Comparison of ENCODE assay signal across 8 mouse cellular contexts in genomic region chr3:87525837-87526570, GRCm38 (mm10). TPM values are rescaled to one million over a fixed set of nuclear protein-coding genes. Genes with fewer than 3 reads are reported as not detected.
DNase-seq lines count a peak whose midpoint lies in the region; ATAC-seq and TF ChIP-seq lines count a peak whose summit lies in the region.

No protein-coding gene starts in this region.

- H3K9me3 ChIP-seq in heart, embryonic 10.5 days = no peaks in the 10 kb centered on the region
- H3K9me3 ChIP-seq in heart, embryonic 16.5 days (replicated peaks; ENCODE audit: control insufficient read depth, low read length) = no peaks in the 10 kb centered on the region
- H3K9me3 ChIP-seq in limb, embryonic 12.5 days = no peaks in the 10 kb centered on the region
- H3K9me3 ChIP-seq in midbrain, embryonic 14.5 days (ENCODE audit: control insufficient read depth, low read length) = no peaks in the 10 kb centered on the region

- H3K27me3 ChIP-seq in heart, embryonic 10.5 days (ENCODE audit: insufficient read depth, poor library complexity, severe bottlenecking) = no peaks in the 10 kb centered on the region
- H3K27me3 ChIP-seq in heart, embryonic 16.5 days (ENCODE audit: control insufficient read depth, insufficient read depth, low read length) = no peaks in the 10 kb centered on the region
- H3K27me3 ChIP-seq in limb, embryonic 12.5 days = no peaks in the 10 kb centered on the region; the same call in 1 of the 2 replicates
- no peaks in the 10 kb centered on the region for H3K27me3 ChIP-seq in midbrain, embryonic 14.5 days (ENCODE audit: control insufficient read depth, insufficient read depth, low read length)

- H3K36me3 ChIP-seq in heart, embryonic 10.5 days = peaks cover 38% of the 10 kb centered on the region
- H3K36me3 ChIP-seq in heart, embryonic 16.5 days (ENCODE audit: control insufficient read depth, insufficient read depth) = peaks cover 29% of the 10 kb centered on the region
- H3K36me3 ChIP-seq in limb, embryonic 12.5 days = peaks cover 38% of the 10 kb centered on the region
- H3K36me3 ChIP-seq in midbrain, embryonic 14.5 days (ENCODE audit: control insufficient read depth, insufficient read depth, low read length) = peaks cover 36% of the 10 kb centered on the region

- peak overlapping the region; percentile 87 for H3K4me2 ChIP-seq in heart, embryonic 16.5 days (ENCODE audit: low read depth, low read length)
- H3K4me2 ChIP-seq in limb, embryonic 12.5 days = peak overlapping the region; percentile 86
- H3K4me2 ChIP-seq in midbrain, embryonic 14.5 days (ENCODE audit: low read length) = peak overlapping the region; percentile 90

- H3K27ac ChIP-seq in heart, embryonic 10.5 days = peak overlapping the region; percentile 99
- H3K27ac ChIP-seq in bone marrow, adult 2 months (ENCODE audit: control insufficient read depth, insufficient read depth, low read depth, low read length, poor library complexity) = peak overlapping the region; percentile 88
- peak overlapping the region; percentile 95 for H3K27ac ChIP-seq in heart, embryonic 16.5 days (ENCODE audit: low read length)
- H3K27ac ChIP-seq in limb, embryonic 12.5 days = peak overlapping the region; percentile 81
- peak overlapping the region; percentile 81 for H3K27ac ChIP-seq in midbrain, embryonic 14.5 days (replicated peaks; ENCODE audit: low read depth, low read length)

- H3K9ac ChIP-seq in heart, embryonic 16.5 days (ENCODE audit: low read length) = peak overlapping the region; percentile 100
- peak overlapping the region; percentile 98 for H3K9ac ChIP-seq in limb, embryonic 12.5 days (replicated peaks)
- H3K9ac ChIP-seq in midbrain, embryonic 14.5 days (replicated peaks; ENCODE audit: low read length) = peak overlapping the region; percentile 99

- DNase-seq in heart, embryonic 10.5 days (ENCODE audit: low spot score) = no peak
- no peak for DNase-seq in heart, adult 8-10 months (ENCODE audit: low spot score)
- DNase-seq in midbrain, embryonic 14.5 days = no peak
- no peak for DNase-seq in urinary bladder, postnatal 4 days (ENCODE audit: low spot score in 2 of 2)

- H3K4me1 ChIP-seq in heart, embryonic 10.5 days = peaks cover 30% of the 10 kb centered on the region
- H3K4me1 ChIP-seq in bone marrow, adult 2 months (ENCODE audit: control insufficient read depth, insufficient read depth, low read length) = no peaks in the 10 kb centered on the region; the same call in 1 of the 2 replicates
- peaks cover 32% of the 10 kb centered on the region for H3K4me1 ChIP-seq in heart, embryonic 16.5 days (ENCODE audit: control insufficient read depth, insufficient read depth, low read length)
- peaks cover 11% of the 10 kb centered on the region for H3K4me1 ChIP-seq in limb, embryonic 12.5 days (replicated peaks)
- H3K4me1 ChIP-seq in midbrain, embryonic 14.5 days (ENCODE audit: control insufficient read depth, insufficient read depth, low read length) = peaks cover 16% of the 10 kb centered on the region

- WGBS in heart, embryonic 10.5 days = 9% methylated on average over 27 of the region's 27 CpGs
- 3% methylated on average over 27 of the region's 27 CpGs for WGBS in bone marrow, adult 2 months
- 5% methylated on average over 27 of the region's 27 CpGs for WGBS in heart, embryonic 16.5 days
- WGBS in limb, embryonic 12.5 days = 4% methylated on average over 27 of the region's 27 CpGs
- WGBS in midbrain, embryonic 14.5 days = 7% methylated on average over 27 of the region's 27 CpGs

- no peak for TF ChIP-seq CTCF in bone marrow, adult 2 months (IDR thresholded peaks at IDR 0.05; ENCODE audit: control insufficient read depth, insufficient read depth, low read length)

- peak overlapping the region; percentile 100 for H3K4me3 ChIP-seq in heart, embryonic 10.5 days
- H3K4me3 ChIP-seq in bone marrow, adult 2 months (replicated peaks; ENCODE audit: control insufficient read depth, low read depth, low read length) = peak overlapping the region; percentile 69
- peak overlapping the region; percentile 97 for H3K4me3 ChIP-seq in heart, embryonic 16.5 days (ENCODE audit: low read length)
- H3K4me3 ChIP-seq in limb, embryonic 12.5 days (replicated peaks) = peak overlapping the region; percentile 97
- H3K4me3 ChIP-seq in midbrain, embryonic 14.5 days (replicated peaks; ENCODE audit: low read depth, low read length) = peak overlapping the region; percentile 98

- no peak for TF ChIP-seq POLR2A in bone marrow, adult 2 months (IDR thresholded peaks at IDR 0.05; ENCODE audit: borderline replicate concordance, control insufficient read depth, low read depth, low read length)

- peak; percentile 28 for ATAC-seq in heart, embryonic 16.5 days (replicated peaks; ENCODE audit: extremely low read depth, insufficient read depth, low FRiP score)
- peak; percentile 63 for ATAC-seq in limb, embryonic 12.5 days (ENCODE audit: insufficient number of reproducible peaks, insufficient read depth, low FRiP score, low TSS enrichment, low read depth)
- peak; percentile 62 for ATAC-seq in midbrain, embryonic 14.5 days (ENCODE audit: low FRiP score, low TSS enrichment)
- ATAC-seq in megakaryocyte progenitor cell, adult 5-6 weeks (replicated peaks; ENCODE audit: poor library complexity) = no peak

RNA-seq across cellular contexts. Expression of gene Etv3, which starts 0.8 kb away (rescaled TPM):
- polyA plus RNA-seq in heart, embryonic 10.5 days (2016; fragmentation: Nextera tagmentation; extraction: Ambion mirVana) = 11.7 and 13.1 TPM in 2 replicates
- 10 to 100 TPM; 16.8 to 20.4 (median 18.6) TPM for total RNA-seq in heart, adult 8-10 months (2022)
- 4.2 and 6.1 TPM in 2 replicates for polyA plus RNA-seq in bone marrow, adult 2 months (2011; ENCODE audit: insufficient read depth, insufficient read length, low replicate concordance, missing spikeins)
- polyA plus RNA-seq in heart, embryonic 16.5 days (2015; fragmentation: Nextera tagmentation; extraction: Ambion mirVana) = 11.5 and 11.8 TPM in 2 replicates
- polyA plus RNA-seq in limb, embryonic 12.5 days (2016; fragmentation: Nextera tagmentation; extraction: Ambion mirVana) = 17.3 and 20.4 TPM in 2 replicates
- 7.0 and 8.3 TPM in 2 replicates for polyA plus RNA-seq in midbrain, embryonic 14.5 days (2014; fragmentation: Nextera tagmentation; extraction: Ambion mirVana)
- 7.4 and 8.5 TPM in 2 replicates for total RNA-seq in megakaryocyte progenitor cell, adult 5-6 weeks (2015)
- total RNA-seq in megakaryocyte progenitor cell, adult 5-6 weeks (2017) = 9.2 and 9.5 TPM in 2 replicates
